Mouse (Mus musculus): ENCODE results near the gene Plekhg1.

Plekhg1 gene

GRCm38 (mm10) chr10:3892368-3892767 lies 152.2 kb downstream of the Plekhg1 start:
- no peak for DNase-seq

- no peak for DNase-seq
Observed at GRCm38 (mm10) chr10:3898068-3898467, 157.9 kb downstream of the Plekhg1 start.

GRCm38 (mm10) chr10:3900416-3900956 lies 160.3 kb downstream of the Plekhg1 start:
- DNase-seq: no peak

GRCm38 (mm10) chr10:3905747-3906146 lies 165.6 kb downstream of the Plekhg1 start:
- no peak for DNase-seq

GRCm38 (mm10) chr10:3914104-3914503 lies 173.9 kb downstream of the Plekhg1 start:
- no peak for DNase-seq

GRCm38 (mm10) chr10:3920368-3921152 lies 180.4 kb downstream of the Plekhg1 start:
- no peak for DNase-seq

GRCm38 (mm10) chr10:3928008-3928545 lies 187.9 kb downstream of the Plekhg1 start:
- no peak for DNase-seq

- no peak for DNase-seq
Observed at GRCm38 (mm10) chr10:3931831-3932230, 191.7 kb downstream of the Plekhg1 start.

GRCm38 (mm10) chr10:3933311-3933940 lies 193.3 kb downstream of the Plekhg1 start:
- DNase-seq: no peak

GRCm38 (mm10) chr10:3936864-3937263 lies 196.7 kb downstream of the Plekhg1 start:
- DNase-seq: no peak

- DNase-seq: no peak
Observed at GRCm38 (mm10) chr10:3939895-3940595, 199.9 kb downstream of the Plekhg1 start.

- DNase-seq: no peak
Observed at GRCm38 (mm10) chr10:3940596-3940975, 200.4 kb downstream of the Plekhg1 start.

- DNase-seq: peak; percentile 68
Observed at GRCm38 (mm10) chr10:3941054-3941757, 201.0 kb downstream of the Plekhg1 start.

GRCm38 (mm10) chr10:3942289-3942688 lies 202.1 kb downstream of the Plekhg1 start:
- no peak for DNase-seq

GRCm38 (mm10) chr10:3943492-3944395 lies 203.6 kb downstream of the Plekhg1 start:
- peak; percentile 55 for DNase-seq

GRCm38 (mm10) chr10:3946871-3947270 lies 206.7 kb downstream of the Plekhg1 start:
- DNase-seq: no peak

GRCm38 (mm10) chr10:3947346-3947745 lies 207.2 kb downstream of the Plekhg1 start:
- no peak for DNase-seq

- DNase-seq: no peak
Observed at GRCm38 (mm10) chr10:3949306-3949705, 209.1 kb downstream of the Plekhg1 start.

GRCm38 (mm10) chr10:3956471-3956870 lies 216.3 kb downstream of the Plekhg1 start:
- DNase-seq: no peak

- no peak for DNase-seq
Observed at GRCm38 (mm10) chr10:3958591-3958990, 218.4 kb downstream of the Plekhg1 start.

GRCm38 (mm10) chr10:3969026-3969425 lies 228.9 kb downstream of the Plekhg1 start:
- no peak for DNase-seq

Measured in kidney, adult 18-20 months (tissue).